Mouse (Mus musculus) spleen, adult 2 months (tissue): Measurements from ENCODE around the gene Dnajc7.

ENCODE experiments used
- CTCF ChIP-seq: fragments of 200-500 bp; IDR thresholded peaks from 2 replicates; pipeline ENCODE4 v1.5.1; 2011; ENCODE audit warnings: mild to moderate bottlenecking, inconsistent platforms; ENCODE audit not compliant: insufficient read depth, insufficient read length, insufficient replicate concordance; ENCODE audit errors: extremely low read depth
- POLR2A ChIP-seq: fragments of 200-500 bp; IDR thresholded peaks from 2 replicates; pipeline ENCODE4 v1.6.1; 2011; ENCODE audit warnings: low read depth, low read length, inconsistent platforms

DNA sequence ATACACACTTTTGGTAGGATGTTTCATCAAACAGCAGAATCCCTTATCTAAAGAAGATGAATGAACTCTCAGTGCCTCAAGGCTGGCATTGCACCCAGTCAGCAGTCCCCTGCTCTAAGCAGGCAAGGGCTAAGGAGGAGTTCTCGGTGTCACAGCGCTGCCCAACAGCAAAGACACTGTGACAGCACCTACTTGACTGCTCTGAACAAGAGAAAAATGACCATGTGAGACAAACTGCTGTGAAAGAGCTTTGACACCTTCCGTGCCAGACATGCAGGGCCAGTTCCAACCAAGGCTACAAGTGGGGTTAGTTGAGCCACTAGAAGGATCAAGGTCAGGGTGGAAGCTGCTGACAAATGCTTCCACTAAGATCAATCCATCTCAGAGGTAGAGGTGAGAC, 34.8 kb downstream of the Dnajc7 start:
- TF ChIP-seq POLR2A, result no peak
- TF ChIP-seq CTCF, result no peak
